Mouse (Mus musculus): ENCODE measurements at regions not wholly inside any gene's neighbourhood (a gene's known extent, or its start where the extent isn't known, plus 50 kb on each side); places are given as distances from the start of the nearest gene placed in this dataset.
"Not testable (repeated sequence)": the region's sequence is repeated elsewhere in the genome, so short reads cannot be mapped to it uniquely, and the experiment has no call there.

- ATAC-seq (ENCODE audit: low TSS enrichment): 0 out of 2 replicates have a peak, but pooled peaks have one; percentile 44
Measured at GRCm38 (mm10) chr13:68049731-68050130, 186.6 kb downstream of the BC048507 start.

GRCm38 (mm10) chr13:68093311-68093710, 230.2 kb downstream of the BC048507 start:
- not testable (repeated sequence) for ATAC-seq (ENCODE audit: low TSS enrichment)

GRCm38 (mm10) chr13:68116786-68117185, 253.7 kb downstream of the BC048507 start:
- ATAC-seq (ENCODE audit: low TSS enrichment): not testable (repeated sequence)
